Mouse (Mus musculus) hindbrain, postnatal 0 days (tissue): ENCODE results near the gene Pakap. TPM values are rescaled to one million over a fixed set of nuclear protein-coding genes. Genes with fewer than 3 reads are reported as not detected.

ENCODE experiments used
- ATAC-seq: fragments of 200-750 bp; cut with Nextera tagmentation; 2 replicates; pipeline ENCODE4 v1.8.0; 2017; ENCODE audit warnings: mild to moderate bottlenecking, moderate TSS enrichment, moderate library complexity
- DNase-seq: peaks from one replicate; pipeline ENCODE4 v3.0.0-alpha.2; 2015; ENCODE audit warnings: low spot score
- H3K27ac ChIP-seq: fragments of 300-500 bp; sonication (generic); 2 replicates; pipeline ENCODE4 v1.5.1; 2014; ENCODE audit warnings: mild to moderate bottlenecking
- H3K27me3 ChIP-seq: fragments of 300-500 bp; sonication (generic); 2 replicates; pipeline ENCODE4 v1.6.1; 2014; ENCODE audit warnings: low read length, mixed read lengths; ENCODE audit not compliant: insufficient read depth
- H3K36me3 ChIP-seq: fragments of 300-500 bp; sonication (generic); 2 replicates; pipeline ENCODE4 v1.6.1; 2014; ENCODE audit warnings: low read length, mixed read lengths; ENCODE audit not compliant: insufficient read depth
- H3K4me1 ChIP-seq: fragments of 300-500 bp; sonication (generic); 2 replicates; pipeline ENCODE4 v1.6.1; 2014; ENCODE audit warnings: antibody characterized with exemption, low read length, mixed read lengths; ENCODE audit not compliant: insufficient read depth
- H3K4me2 ChIP-seq: fragments of 300-500 bp; sonication (generic); 2 replicates; pipeline ENCODE4 v1.6.1; 2014; ENCODE audit warnings: low read depth, mild to moderate bottlenecking, low read length, moderate library complexity, mixed read lengths
- H3K4me3 ChIP-seq: fragments of 300-500 bp; sonication (generic); 2 replicates; pipeline ENCODE4 v1.5.1; 2014; ENCODE audit warnings: low read length
- H3K9ac ChIP-seq: fragments of 300-500 bp; sonication (generic); replicated peaks from 2 replicates; pipeline ENCODE4 v1.6.1; 2014; ENCODE audit warnings: mild to moderate bottlenecking, low read length, moderate library complexity, mixed read lengths
- H3K9me3 ChIP-seq: fragments of 300-500 bp; sonication (generic); 2 replicates; pipeline ENCODE4 v1.6.1; 2016; ENCODE audit warnings: low read length, mixed read lengths
- CTCF ChIP-seq: IDR thresholded peaks from 2 replicates; pipeline ENCODE4 v1.5.1; 2016; ENCODE audit warnings: antibody characterized with exemption, control low read depth, low read depth
- whole genome bisulfite sequencing: fragments of 180-500 bp; shearing (Covaris S2); extraction: QIAGEN DNeasy Blood & Tissue Kit; methylation state at CpG from one replicate; pipeline ENCODE4 v1.1.7; 2014; 5-methylcytosine and 5-hydroxymethylcytosine counted together
- polyA plus RNA-seq: library from polyadenylated mRNA; unstranded; fragments of >200 nt; fragmentation: Nextera tagmentation; extraction: Ambion mirVana; gene quantifications from 2 replicates; pipeline ENCODE4 v1.2.1, GENCODE M21; 2015
- total RNA-seq: library from RNA; depleted of rRNA; stranded (reverse); fragments of >200 nt; gene quantifications from 2 replicates; pipeline ENCODE4 v1.2.3, GENCODE M21; 2014

The Pakap gene
- total and polyA plus RNA-seq, 2 experiments from 2014 or later: 9.7 to 14.3 TPM

GRCm38 (mm10) chr4:57772851-57773510, 205.0 kb downstream of the Pakap start:
- ATAC-seq (no peak), DNase-seq (no peak)
- no peaks in the 10 kb centered on the region for H3K4me1 ChIP-seq
- no peak overlapping the region for H3K9ac ChIP-seq
- H3K27me3 ChIP-seq: no peaks in the 10 kb centered on the region
- H3K9me3 ChIP-seq: no peaks in the 10 kb centered on the region
- H3K36me3 ChIP-seq: no peaks in the 10 kb centered on the region
- WGBS: 56% methylated on average over 11 of the region's 11 CpGs
- H3K27ac ChIP-seq: no peak overlapping the region
- no peak overlapping the region for H3K4me2 ChIP-seq
- no peak overlapping the region for H3K4me3 ChIP-seq
- no peak for TF ChIP-seq CTCF

GRCm38 (mm10) chr4:57774517-57774916, 206.5 kb downstream of the Pakap start:
- Histone ChIP-seq H3K27ac (no peak overlapping the region), H3K9me3 (no peaks in the 10 kb centered on the region), H3K36me3 (no peaks in the 10 kb centered on the region), H3K27me3 (no peaks in the 10 kb centered on the region), H3K9ac (no peak overlapping the region), H3K4me2 (no peak overlapping the region), H3K4me1 (no peaks in the 10 kb centered on the region), H3K4me3 (no peak overlapping the region)
- DNase-seq: no peak
- TF ChIP-seq CTCF: no peak
- 70% methylated on average over 4 of the region's 4 CpGs for WGBS
- no peak for ATAC-seq

- TF ChIP-seq CTCF: no peak
- H3K9me3 ChIP-seq: no peaks in the 10 kb centered on the region
- H3K4me3 ChIP-seq: no peak overlapping the region
- ATAC-seq: no peak
- H3K4me1 ChIP-seq: no peaks in the 10 kb centered on the region
- no peaks in the 10 kb centered on the region for H3K36me3 ChIP-seq
- H3K27ac ChIP-seq: no peak overlapping the region
- H3K4me2 ChIP-seq: no peak overlapping the region
- H3K9ac ChIP-seq: no peak overlapping the region
- DNase-seq: no peak
- no peaks in the 10 kb centered on the region for H3K27me3 ChIP-seq
Observed at GRCm38 (mm10) chr4:57775582-57775981, 207.6 kb downstream of the Pakap start.

- TF ChIP-seq CTCF: no peak
Observed at GRCm38 (mm10) chr4:57780403-57780802, 212.4 kb downstream of the Pakap start.

GRCm38 (mm10) chr4:57780833-57781641, 213.1 kb downstream of the Pakap start:
- TF ChIP-seq CTCF: no peak

More at GRCm38 (mm10) chr4:57780403-57780802, 212.4 kb downstream of the Pakap start:
- ATAC-seq (no peak), DNase-seq (no peak)
- Histone ChIP-seq H3K4me1 (peaks cover 15% of the 10 kb centered on the region; the same call in 1 of the 2 replicates), H3K36me3 (no peaks in the 10 kb centered on the region), H3K27ac (no peak overlapping the region), H3K4me2 (no peak overlapping the region), H3K9ac (no peak overlapping the region), H3K4me3 (no peak overlapping the region), H3K27me3 (no peaks in the 10 kb centered on the region), H3K9me3 (no peaks in the 10 kb centered on the region)
- WGBS: 29% methylated on average over 4 of the region's 4 CpGs

GRCm38 (mm10) chr4:57781994-57782393, 214.0 kb downstream of the Pakap start:
- H3K9ac ChIP-seq: peak overlapping the region; percentile 36; the same call in 1 of the 2 replicates
- H3K27me3 ChIP-seq: no peaks in the 10 kb centered on the region
- no peak overlapping the region for H3K27ac ChIP-seq
- peaks cover 15% of the 10 kb centered on the region; the same call in 1 of the 2 replicates for H3K4me1 ChIP-seq
- peak overlapping the region; percentile 44 for H3K4me3 ChIP-seq
- H3K36me3 ChIP-seq: no peaks in the 10 kb centered on the region
- peak overlapping the region; percentile 88 for H3K4me2 ChIP-seq
- ATAC-seq (peak; percentile 90), DNase-seq (peak; percentile 65)
- WGBS: under 1% methylated on average over 26 of the region's 26 CpGs
- no peak; the same call in 1 of the 2 replicates for TF ChIP-seq CTCF
- H3K9me3 ChIP-seq: no peaks in the 10 kb centered on the region

More at GRCm38 (mm10) chr4:57780833-57781641, 213.1 kb downstream of the Pakap start:
- Histone ChIP-seq H3K9me3 (no peaks in the 10 kb centered on the region), H3K4me2 (peak overlapping the region; percentile 10; the same call in 1 of the 2 replicates), H3K9ac (no peak overlapping the region), H3K27me3 (no peaks in the 10 kb centered on the region), H3K4me3 (no peak overlapping the region), H3K36me3 (no peaks in the 10 kb centered on the region), H3K4me1 (peaks cover 15% of the 10 kb centered on the region; the same call in 1 of the 2 replicates), H3K27ac (no peak overlapping the region)
- DNase-seq (peak; percentile 46), ATAC-seq (no peak)
- WGBS: 11% methylated on average over 20 of the region's 20 CpGs
